Comparison of ENCODE assay signal across 18 mouse cellular contexts in genomic region chr1:191072329-191072913, GRCm38 (mm10). TPM values are rescaled to one million over a fixed set of nuclear protein-coding genes. Genes with fewer than 3 reads are reported as not detected.
A peak's percentile ranks its signal among the peaks of the same experiment; 100 is the strongest.
DNase-seq lines count a peak whose midpoint lies in the region; ATAC-seq and TF ChIP-seq lines count a peak whose summit lies in the region.
"Had no signal": no experiment of that assay in that cellular context is flagged by ENCODE, and none has a peak within 500 bp of the region (broad histone marks: within the 10 kb centered on the region; RNA-seq: fewer than 3 reads in every experiment).

No protein-coding gene starts in this region.

- H3K4me1 ChIP-seq in liver, adult 2 months (ENCODE audit: control insufficient read depth, insufficient read depth, low read length): peaks cover 19% of the 10 kb centered on the region
- 0 out of 2 replicates have a peak, but pooled peaks cover 3% of the 10 kb centered on the region for H3K4me1 ChIP-seq in intestine, postnatal 0 days (replicated peaks; ENCODE audit: control insufficient read depth, insufficient read depth, low read length)
- H3K4me1 ChIP-seq: forebrain, embryonic 13.5 days; hindbrain, embryonic 15.5 days; midbrain, embryonic 13.5 days; neural tube, embryonic 13.5 days had no signal

- WGBS in liver, adult 2 months: 74% methylated on average over 16 of the region's 16 CpGs
- WGBS in intestine, postnatal 0 days: 48% methylated on average over 16 of the region's 16 CpGs

- H3K9me3 ChIP-seq in intestine, postnatal 0 days (ENCODE audit: control insufficient read depth): no peaks in the 10 kb centered on the region
- H3K9me3 ChIP-seq: forebrain, embryonic 13.5 days; G1E; hindbrain, embryonic 15.5 days; midbrain, embryonic 13.5 days; neural tube, embryonic 13.5 days had no signal

- no peak for DNase-seq in gastrocnemius, adult 2 months
- no peak for DNase-seq in gastrocnemius, postnatal 10 days
- DNase-seq in liver, adult 2 months (ENCODE audit: extremely low read depth, low read depth, low spot score): no peak
- DNase-seq in liver: no peak
- DNase-seq in splenic B cell, adult 2 months (ENCODE audit: low read depth, low spot score): peak; percentile 15
- no peak for DNase-seq in urinary bladder, postnatal 4 days (ENCODE audit: low spot score in 2 of 2)
- no peak for DNase-seq in left cerebral cortex, adult 8-10 months (ENCODE audit: low spot score in 2 of 2)
- DNase-seq: cerebellum, adult 8-10 months; thymus, adult 18-20 months had no signal

- no peak overlapping the region for H3K9ac ChIP-seq in liver, adult 2 months (ENCODE audit: low read depth, low read length)
- no peak overlapping the region for H3K9ac ChIP-seq in intestine, postnatal 0 days (ENCODE audit: low read depth, low read length)
- H3K9ac ChIP-seq: forebrain, embryonic 13.5 days; hindbrain, embryonic 15.5 days; liver, embryonic 14.5 days; midbrain, embryonic 13.5 days; neural tube, embryonic 13.5 days had no signal

- no peaks in the 10 kb centered on the region for H3K79me2 ChIP-seq in liver, adult 2 months (ENCODE audit: control insufficient read depth, insufficient read depth, low read length)

- no peak overlapping the region for H3K4me3 ChIP-seq in gastrocnemius, adult 2 months
- no peak overlapping the region for H3K4me3 ChIP-seq in liver, adult 2 months (ENCODE audit: insufficient read depth, low read depth, low read length)
- H3K4me3 ChIP-seq in intestine, postnatal 0 days (ENCODE audit: low read depth, low read length): no peak overlapping the region
- H3K4me3 ChIP-seq: forebrain, embryonic 13.5 days; hindbrain, embryonic 15.5 days; midbrain, embryonic 13.5 days; neural tube, embryonic 13.5 days had no signal

- H3K27me3 ChIP-seq in liver, adult 2 months (ENCODE audit: control insufficient read depth, insufficient read depth, low read length): no peaks in the 10 kb centered on the region
- H3K27me3 ChIP-seq in intestine, postnatal 0 days (replicated peaks; ENCODE audit: control insufficient read depth, insufficient read depth, low read length): no peaks in the 10 kb centered on the region
- no peaks in the 10 kb centered on the region for H3K27me3 ChIP-seq in splenic B cell, adult 2 months (ENCODE audit: control insufficient read depth, insufficient read depth, low read length, poor library complexity, severe bottlenecking)
- H3K27me3 ChIP-seq: forebrain, embryonic 13.5 days; hindbrain, embryonic 15.5 days; midbrain, embryonic 13.5 days; neural tube, embryonic 13.5 days had no signal

- intact Hi-C loops in gastrocnemius, adult 2 months (cut with DNase I): no loop called here

- peak overlapping the region; percentile 28; the same call in 1 of the 2 replicates for H3K27ac ChIP-seq in gastrocnemius, adult 2 months
- peak overlapping the region; percentile 49 for H3K27ac ChIP-seq in liver, adult 2 months (replicated peaks; ENCODE audit: insufficient read depth, low read depth, low read length)
- peak overlapping the region; percentile 96 for H3K27ac ChIP-seq in intestine, postnatal 0 days (ENCODE audit: low read depth, low read length)
- H3K27ac ChIP-seq: forebrain, embryonic 13.5 days; hindbrain, embryonic 15.5 days; liver, embryonic 14.5 days; midbrain, embryonic 13.5 days; neural tube, embryonic 13.5 days had no signal

- H3K36me3 ChIP-seq in liver, adult 2 months (ENCODE audit: control insufficient read depth, insufficient read depth, low read length): no peaks in the 10 kb centered on the region
- H3K36me3 ChIP-seq in intestine, postnatal 0 days (ENCODE audit: control insufficient read depth, insufficient read depth): peaks cover 9% of the 10 kb centered on the region; the same call in 1 of the 2 replicates
- H3K36me3 ChIP-seq in splenic B cell, adult 2 months (ENCODE audit: control insufficient read depth, insufficient read depth, low read length, poor library complexity, severe bottlenecking): no peaks in the 10 kb centered on the region
- H3K36me3 ChIP-seq: hindbrain, embryonic 15.5 days had no signal

- no peak for TF ChIP-seq CTCF in gastrocnemius, adult 2 months (IDR thresholded peaks at IDR 0.05)
- no peak for TF ChIP-seq CTCF in liver, adult 2 months (IDR thresholded peaks at IDR 0.05; ENCODE audit: low read depth, low read length)
- no peak for TF ChIP-seq CTCF in intestine, postnatal 0 days (IDR thresholded peaks at IDR 0.05; ENCODE audit: low read depth)

- TF ChIP-seq POLR2A in liver, adult 2 months (IDR thresholded peaks at IDR 0.05; ENCODE audit: extremely low read depth, insufficient read depth, low read length): no peak

- peak; percentile 86 for ATAC-seq in intestine, postnatal 0 days
- ATAC-seq: forebrain, embryonic 13.5 days; midbrain, embryonic 13.5 days had no signal

- H3K4me2 ChIP-seq in intestine, postnatal 0 days (replicated peaks; ENCODE audit: low read depth): peak overlapping the region; percentile 9; the same call in 1 of the 2 replicates
- H3K4me2 ChIP-seq: forebrain, embryonic 13.5 days; hindbrain, embryonic 15.5 days; midbrain, embryonic 13.5 days; neural tube, embryonic 13.5 days had no signal

RNA-seq across cellular contexts. Expression of gene Nsl1, which starts 9.6 kb away (rescaled TPM):
- total RNA-seq in gastrocnemius, adult 2 months (2021): under 1 TPM; 0.05 to 0.08 TPM
- 1 to 10 TPM; 1.2 to 2.6 TPM for total RNA-seq in gastrocnemius, postnatal 10 days (2021)
- total RNA-seq in liver, adult 2 months (2014; rRNA removed): 0.34 and 0.46 TPM in 2 replicates
- polyA plus RNA-seq in liver, adult 2 months (2012; rRNA removed): 0.04 and 0.11 TPM in 2 replicates
- polyA plus RNA-seq in intestine, postnatal 0 days (2015; fragmentation: Nextera tagmentation; extraction: Ambion mirVana): 3.8 TPM in 2 replicates
- total RNA-seq in left cerebral cortex, adult 8-10 months (2022): 1 to 10 TPM in 1 of 4 experiments, under 1 TPM in 3; 0.37 to 1.3 (median 0.55) TPM

RNA-seq across cellular contexts. Expression of gene Tatdn3, which starts 9.7 kb away (rescaled TPM):
- total RNA-seq in gastrocnemius, adult 2 months (2021): 10 to 100 TPM; 14.4 to 15.2 TPM
- total RNA-seq in gastrocnemius, postnatal 10 days (2021): 10 to 100 TPM; 14.9 to 19.7 TPM
- total RNA-seq in liver, adult 2 months (2014; rRNA removed): 9.3 and 16.3 TPM in 2 replicates
- polyA plus RNA-seq in liver, adult 2 months (2012; rRNA removed): 5.0 and 9.4 TPM in 2 replicates
- 17.3 and 18.1 TPM in 2 replicates for polyA plus RNA-seq in intestine, postnatal 0 days (2015; fragmentation: Nextera tagmentation; extraction: Ambion mirVana)
- total RNA-seq in left cerebral cortex, adult 8-10 months (2022): 10 to 100 TPM; 28.7 to 35.8 (median 31.9) TPM

RNA-seq across cellular contexts. Expression of gene Batf3, which starts 25.2 kb away (rescaled TPM):
- under 1 TPM in 1 of 2 experiments, not detected in 1; 0.38 TPM for total RNA-seq in gastrocnemius, adult 2 months (2021)
- under 1 TPM; 0.52 to 0.56 TPM for total RNA-seq in gastrocnemius, postnatal 10 days (2021)
- 1.6 and 2.2 TPM in 2 replicates for total RNA-seq in liver, adult 2 months (2014; rRNA removed)
- 2.5 and 2.9 TPM in 2 replicates for polyA plus RNA-seq in liver, adult 2 months (2012; rRNA removed)
- 6.9 and 7.3 TPM in 2 replicates for polyA plus RNA-seq in intestine, postnatal 0 days (2015; fragmentation: Nextera tagmentation; extraction: Ambion mirVana)
- total RNA-seq in left cerebral cortex, adult 8-10 months (2022): 1 to 10 TPM in 3 of 4 experiments, under 1 TPM in 1; 0.89 to 5.4 (median 3.9) TPM

RNA-seq across cellular contexts. Expression of gene Spata45, which starts 36.0 kb away (rescaled TPM):
- not detected for total RNA-seq in gastrocnemius, adult 2 months (2021)
- total RNA-seq in gastrocnemius, postnatal 10 days (2021): not detected
- total RNA-seq in liver, adult 2 months (2014; rRNA removed): not detected in 2 replicates
- polyA plus RNA-seq in liver, adult 2 months (2012; rRNA removed): not detected in 2 replicates
- polyA plus RNA-seq in intestine, postnatal 0 days (2015; fragmentation: Nextera tagmentation; extraction: Ambion mirVana): 1.1 TPM in 2 replicates
- not detected for total RNA-seq in left cerebral cortex, adult 8-10 months (2022)
- total RNA-seq: G1E; gastrocnemius, postnatal 25 days; layer of hippocampus, postnatal 25 days had no signal
- polyA plus RNA-seq: forebrain, embryonic 13.5 days; G1E; hindbrain, embryonic 15.5 days; liver, embryonic 14.5 days; midbrain, embryonic 13.5 days; neural tube, embryonic 13.5 days had no signal

RNA-seq across cellular contexts. Expression of gene Flvcr1, which starts 46.5 kb away (rescaled TPM):
- 10 to 100 TPM; 13.0 to 16.2 TPM for total RNA-seq in gastrocnemius, adult 2 months (2021)
- 10 to 100 TPM; 10.9 to 11.7 TPM for total RNA-seq in gastrocnemius, postnatal 10 days (2021)
- total RNA-seq in liver, adult 2 months (2014; rRNA removed): 4.0 and 4.1 TPM in 2 replicates
- polyA plus RNA-seq in liver, adult 2 months (2012; rRNA removed): 2.1 and 2.7 TPM in 2 replicates
- polyA plus RNA-seq in intestine, postnatal 0 days (2015; fragmentation: Nextera tagmentation; extraction: Ambion mirVana): 57.4 and 65.5 TPM in 2 replicates
- 10 to 100 TPM; 12.5 to 15.3 (median 14.3) TPM for total RNA-seq in left cerebral cortex, adult 8-10 months (2022)

Comparison
In these comparisons a context has a peak if more than half of its experiments do, and no peak if none do; other contexts are left out.
1. H3K27ac ChIP-seq: peak in every context shown above with its lines; median percentile 96 in intestine, postnatal 0 days; 49 in liver, adult 2 months; 28 in gastrocnemius, adult 2 months.